Mouse (Mus musculus) midbrain, embryonic 14.5 days (tissue): ENCODE data around the gene Mblac1. TPM values are rescaled to one million over a fixed set of nuclear protein-coding genes. Genes with fewer than 3 reads are reported as not detected.
A peak's percentile ranks its signal among the peaks of the same experiment; 100 is the strongest.

Source experiments
- ATAC-seq: fragments of 200-750 bp; cut with Nextera tagmentation; 2 replicates; pipeline ENCODE4 v1.8.0; 2017; ENCODE audit warnings: moderate number of reproducible peaks, moderate library complexity; ENCODE audit not compliant: low FRiP score, low TSS enrichment
- DNase-seq: peaks from one replicate; pipeline ENCODE4 v3.0.0-alpha.2; 2015
- H3K27ac ChIP-seq: fragments of 300-500 bp; sonication (generic); replicated peaks from 2 replicates; pipeline ENCODE4 v1.5.1; 2014; ENCODE audit warnings: mild to moderate bottlenecking, low read depth, low read length, moderate library complexity
- H3K27me3 ChIP-seq: fragments of 300-500 bp; sonication (generic); 2 replicates; pipeline ENCODE4 v1.6.1; 2014; ENCODE audit warnings: low read length, control low read depth, mixed read lengths; ENCODE audit not compliant: control insufficient read depth, insufficient read depth
- H3K36me3 ChIP-seq: fragments of 300-500 bp; sonication (generic); 2 replicates; pipeline ENCODE4 v1.6.1; 2014; ENCODE audit warnings: low read length, control low read depth; ENCODE audit not compliant: control insufficient read depth, insufficient read depth
- H3K4me1 ChIP-seq: fragments of 300-500 bp; sonication (generic); 2 replicates; pipeline ENCODE4 v1.6.1; 2014; ENCODE audit warnings: mild to moderate bottlenecking, antibody characterized with exemption, low read length, control low read depth; ENCODE audit not compliant: control insufficient read depth, insufficient read depth
- H3K4me2 ChIP-seq: fragments of 300-500 bp; sonication (generic); 2 replicates; pipeline ENCODE4 v1.6.1; 2014; ENCODE audit warnings: mild to moderate bottlenecking, low read length, moderate library complexity
- H3K4me3 ChIP-seq: fragments of 300-500 bp; sonication (generic); replicated peaks from 2 replicates; pipeline ENCODE4 v1.5.1; 2014; ENCODE audit warnings: low read depth, low read length
- H3K9ac ChIP-seq: fragments of 300-500 bp; sonication (generic); replicated peaks from 2 replicates; pipeline ENCODE4 v1.6.1; 2014; ENCODE audit warnings: mild to moderate bottlenecking, low read length, moderate library complexity
- H3K9me3 ChIP-seq: fragments of 300-500 bp; sonication (generic); 2 replicates; pipeline ENCODE4 v1.6.1; 2016; ENCODE audit warnings: low read length, control low read depth, mixed read lengths; ENCODE audit not compliant: control insufficient read depth
- WGBS: fragments of 180-500 bp; shearing (Covaris S2); extraction: QIAGEN DNeasy Blood & Tissue Kit; methylation state at CpG from one replicate; pipeline ENCODE4 v1.1.7; 2014; 5-methylcytosine and 5-hydroxymethylcytosine counted together
- polyA plus RNA-seq: library from polyadenylated mRNA; unstranded; fragments of >200 nt; fragmentation: Nextera tagmentation; extraction: Ambion mirVana; gene quantifications from 2 replicates; pipeline ENCODE4 v1.2.1, GENCODE M21; 2014

Mblac1 gene
- 12.6 and 18.0 TPM in 2 replicates for polyA plus RNA-seq

- H3K9ac ChIP-seq, result peak within 1 kb of the TSS; percentile 89
- 6% methylated on average over 54 of the region's 54 CpGs for WGBS
- H3K27ac ChIP-seq, result peak within 1 kb of the TSS; percentile 92
- no peaks in the 10 kb centered on the region for H3K9me3 ChIP-seq
- peak within 1 kb of the TSS; percentile 73 for H3K4me3 ChIP-seq
- ATAC-seq, result peak; percentile 85
- H3K27me3 ChIP-seq, result no peaks in the 10 kb centered on the region
- H3K36me3 ChIP-seq, result peaks cover 25% of the 10 kb centered on the region
- peak within 1 kb of the TSS; percentile 97 for H3K4me2 ChIP-seq
- DNase-seq, result peak; percentile 90
- H3K4me1 ChIP-seq, result no peaks in the 10 kb centered on the region
These were observed at the start of gene Mblac1 for GRCm38 (mm10) chr5:138193771-138194727. Mblac1 (plus strand) TSS chr5:138194314.

- no peak for ATAC-seq
- Histone ChIP-seq H3K9ac (peak overlapping the region; percentile 98), H3K36me3 (peaks cover 32% of the 10 kb centered on the region), H3K9me3 (no peaks in the 10 kb centered on the region), H3K4me1 (peaks cover 8% of the 10 kb centered on the region; the same call in 1 of the 2 replicates), H3K27ac (peak overlapping the region; percentile 99; the same call in 1 of the 2 replicates), H3K27me3 (no peaks in the 10 kb centered on the region), H3K4me2 (peak overlapping the region; percentile 86), H3K4me3 (peak overlapping the region; percentile 80)
- WGBS, result 87% methylated on average over 3 of the region's 3 CpGs
- no peak for DNase-seq
These were observed 39.7 kb upstream of the Mblac1 start for GRCm38 (mm10) chr5:138154390-138154789.

GRCm38 (mm10) chr5:138155443-138155976, 38.6 kb upstream of the Mblac1 start, which contains the start of gene Zfp113:
Zfp113 (minus strand) TSS chr5:138155744.
- peak; percentile 96 for ATAC-seq
- under 1% methylated on average over 31 of the region's 31 CpGs for WGBS
- Histone ChIP-seq H3K4me2 (peak within 1 kb of the TSS; percentile 86), H3K4me1 (peaks cover 11% of the 10 kb centered on the region), H3K27ac (peak within 1 kb of the TSS; percentile 99), H3K27me3 (no peaks in the 10 kb centered on the region), H3K36me3 (peaks cover 27% of the 10 kb centered on the region), H3K9ac (peak within 1 kb of the TSS; percentile 98), H3K4me3 (peak within 1 kb of the TSS; percentile 80), H3K9me3 (no peaks in the 10 kb centered on the region)
- DNase-seq, result peak; percentile 96

GRCm38 (mm10) chr5:138160224-138160762, 33.8 kb upstream of the Mblac1 start:
- peak overlapping the region; percentile 78 for H3K4me3 ChIP-seq
- H3K4me1 ChIP-seq, result peaks cover 12% of the 10 kb centered on the region
- H3K27me3 ChIP-seq, result no peaks in the 10 kb centered on the region
- H3K4me2 ChIP-seq, result peak overlapping the region; percentile 88
- no peak; the same call in 1 of the 2 replicates for ATAC-seq
- peak overlapping the region; percentile 76 for H3K27ac ChIP-seq
- H3K36me3 ChIP-seq, result peaks cover 32% of the 10 kb centered on the region
- H3K9ac ChIP-seq, result peak overlapping the region; percentile 82; the same call in 1 of the 2 replicates
- WGBS, result 68% methylated on average over 7 of the region's 7 CpGs
- no peaks in the 10 kb centered on the region for H3K9me3 ChIP-seq
- no peak for DNase-seq

- WGBS, result under 1% methylated on average over 42 of the region's 42 CpGs
- Histone ChIP-seq H3K4me1 (peaks cover 12% of the 10 kb centered on the region), H3K36me3 (peaks cover 40% of the 10 kb centered on the region), H3K27me3 (no peaks in the 10 kb centered on the region), H3K9me3 (no peaks in the 10 kb centered on the region), H3K9ac (peak within 1 kb of the TSS; percentile 82), H3K4me2 (peak within 1 kb of the TSS; percentile 88), H3K4me3 (peak within 1 kb of the TSS; percentile 78), H3K27ac (peak within 1 kb of the TSS; percentile 76)
- peak; percentile 95 for ATAC-seq
- peak; percentile 96 for DNase-seq
These were observed 33.1 kb upstream of the Mblac1 start, which contains the start of gene Cops6 for GRCm38 (mm10) chr5:138160842-138161665. Cops6 (plus strand) TSS chr5:138161071.

- Histone ChIP-seq H3K4me3 (no peak overlapping the region), H3K9ac (no peak overlapping the region), H3K4me2 (no peak overlapping the region), H3K36me3 (peaks cover 59% of the 10 kb centered on the region), H3K9me3 (no peaks in the 10 kb centered on the region), H3K27me3 (no peaks in the 10 kb centered on the region), H3K27ac (no peak overlapping the region), H3K4me1 (peaks cover 12% of the 10 kb centered on the region)
- ATAC-seq (no peak), DNase-seq (no peak)
- WGBS, result 79% methylated on average over 6 of the region's 6 CpGs
These were observed 31.1 kb upstream of the Mblac1 start for GRCm38 (mm10) chr5:138163046-138163445.

GRCm38 (mm10) chr5:138163610-138164009, 30.5 kb upstream of the Mblac1 start:
- Histone ChIP-seq H3K9me3 (no peaks in the 10 kb centered on the region), H3K4me3 (no peak overlapping the region; the same call in 1 of the 2 replicates), H3K4me1 (peaks cover 12% of the 10 kb centered on the region), H3K4me2 (no peak overlapping the region), H3K27ac (no peak overlapping the region), H3K9ac (no peak overlapping the region), H3K36me3 (peaks cover 65% of the 10 kb centered on the region), H3K27me3 (no peaks in the 10 kb centered on the region)
- 62% methylated on average over 10 of the region's 10 CpGs for WGBS
- ATAC-seq (no peak), DNase-seq (no peak)

- 84% methylated on average over 8 of the region's 8 CpGs for WGBS
These were observed 28.5 kb upstream of the Mblac1 start for GRCm38 (mm10) chr5:138165594-138165993.

More at GRCm38 (mm10) chr5:138165594-138165993, 28.5 kb upstream of the Mblac1 start:
- peaks cover 74% of the 10 kb centered on the region for H3K36me3 ChIP-seq
- no peak overlapping the region for H3K27ac ChIP-seq
- ATAC-seq, result no peak
- no peaks in the 10 kb centered on the region for H3K27me3 ChIP-seq
- no peaks in the 10 kb centered on the region for H3K9me3 ChIP-seq
- H3K9ac ChIP-seq, result no peak overlapping the region
- DNase-seq, result no peak
- peaks cover 14% of the 10 kb centered on the region for H3K4me1 ChIP-seq
- H3K4me3 ChIP-seq, result no peak overlapping the region
- no peak overlapping the region for H3K4me2 ChIP-seq
